25 mouse cellular contexts compared by ENCODE assay signal in the genomic region with DNA sequence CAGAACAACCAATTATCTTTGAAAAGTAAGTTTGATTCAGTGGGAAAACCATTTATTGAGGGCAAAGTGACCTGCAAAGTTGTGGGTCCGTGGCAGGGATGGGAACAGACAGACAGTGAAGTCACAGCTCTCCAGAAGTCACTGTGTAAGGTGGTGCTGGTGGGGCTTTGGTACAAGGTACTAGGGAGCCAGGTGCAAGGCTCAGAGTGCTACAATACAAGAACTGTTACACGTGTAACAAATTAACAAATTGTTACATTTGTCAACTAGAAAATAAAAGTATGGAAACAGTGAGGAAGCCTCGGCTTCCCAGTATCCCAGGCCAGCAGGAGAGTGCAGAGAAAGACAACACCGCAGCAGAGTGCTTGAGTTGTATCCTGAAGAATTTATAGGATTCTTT.
"Had no signal": no experiment of that assay in that cellular context is flagged by ENCODE, and none has a peak within 500 bp of the region (broad histone marks: within the 10 kb centered on the region; RNA-seq: fewer than 3 reads in every experiment).

No protein-coding gene starts in this region.

- DNase-seq: gastrocnemius, adult 2 months; gastrocnemius, postnatal 10 days; gastrocnemius, postnatal 25 days; heart, postnatal 10 days; kidney, adult 18-20 months; kidney, adult 8-10 months; kidney, postnatal 10 days; kidney, postnatal 25 days; kidney, postnatal 4 days; liver; liver, embryonic 13.5 days had no signal

- H3K27ac ChIP-seq: gastrocnemius, adult 2 months; hindbrain, embryonic 10.5 days; hindbrain, embryonic 12.5 days; hindbrain, embryonic 14.5 days; layer of hippocampus, adult 2 months; left cerebral cortex, adult 2 months; limb, embryonic 10.5 days; limb, embryonic 12.5 days; liver, embryonic 13.5 days had no signal

- H3K4me3 ChIP-seq: gastrocnemius, adult 2 months; hindbrain, embryonic 10.5 days; hindbrain, embryonic 12.5 days; intestine, embryonic 15.5 days; layer of hippocampus, adult 2 months; left cerebral cortex, adult 2 months; limb, embryonic 10.5 days; limb, embryonic 12.5 days; liver, embryonic 13.5 days had no signal

- H3K4me1 ChIP-seq: hindbrain, embryonic 10.5 days; hindbrain, embryonic 12.5 days; intestine, embryonic 15.5 days; limb, embryonic 10.5 days; limb, embryonic 12.5 days; liver, embryonic 13.5 days had no signal

- H3K9me3 ChIP-seq: hindbrain, embryonic 12.5 days; intestine, embryonic 15.5 days; limb, embryonic 10.5 days had no signal

- ATAC-seq: forebrain, embryonic 16.5 days; hindbrain, embryonic 16.5 days; inflammation-experienced regulatory T-cells, adult 6 months; intestine, embryonic 15.5 days; intestine, postnatal 0 days had no signal

- H3K4me2 ChIP-seq: heart, embryonic 11.5 days; hindbrain, embryonic 12.5 days; hindbrain, embryonic 14.5 days; intestine, embryonic 15.5 days; limb, embryonic 12.5 days; liver, embryonic 11.5 days; liver, embryonic 13.5 days had no signal

- H3K9ac ChIP-seq: hindbrain, embryonic 12.5 days; hindbrain, embryonic 14.5 days; intestine, embryonic 15.5 days; limb, embryonic 12.5 days; liver, embryonic 13.5 days had no signal

- H3K36me3 ChIP-seq: hindbrain, embryonic 10.5 days; hindbrain, embryonic 12.5 days; intestine, embryonic 15.5 days; limb, embryonic 10.5 days; limb, embryonic 12.5 days; liver, embryonic 13.5 days had no signal

- H3K27me3 ChIP-seq: hindbrain, embryonic 12.5 days; intestine, embryonic 15.5 days; limb, embryonic 12.5 days; liver, embryonic 13.5 days had no signal
